Mouse (Mus musculus) midbrain, postnatal 0 days (tissue): ENCODE results near the gene Cops7b. TPM values are rescaled to one million over a fixed set of nuclear protein-coding genes. Genes with fewer than 3 reads are reported as not detected.
A peak's percentile ranks its signal among the peaks of the same experiment; 100 is the strongest.

ENCODE experiments used
- ATAC-seq: fragments of 200-750 bp; cut with Nextera tagmentation; 2 replicates; pipeline ENCODE4 v1.8.0; 2017; ENCODE audit warnings: moderate number of reproducible peaks, mild to moderate bottlenecking, moderate TSS enrichment, moderate library complexity; ENCODE audit not compliant: low FRiP score
- DNase-seq: peaks from one replicate; pipeline ENCODE4 v3.0.0-alpha.2; 2015; ENCODE audit warnings: low spot score
- H3K27ac ChIP-seq: fragments of 300-500 bp; sonication (generic); 2 replicates; pipeline ENCODE4 v1.5.1; 2014; ENCODE audit warnings: low read depth, mild to moderate bottlenecking, low read length, mixed read lengths
- H3K27me3 ChIP-seq: fragments of 300-500 bp; sonication (generic); 2 replicates; pipeline ENCODE4 v1.6.1; 2014; ENCODE audit warnings: low read length, control low read depth, mixed read lengths; ENCODE audit not compliant: insufficient read depth
- H3K36me3 ChIP-seq: fragments of 300-500 bp; sonication (generic); 2 replicates; pipeline ENCODE4 v1.6.1; 2014; ENCODE audit warnings: low read length, control low read depth, mixed read lengths; ENCODE audit not compliant: insufficient read depth
- H3K4me1 ChIP-seq: fragments of 300-500 bp; sonication (generic); 2 replicates; pipeline ENCODE4 v1.6.1; 2014; ENCODE audit warnings: mild to moderate bottlenecking, control low read depth, antibody characterized with exemption, low read length, mixed read lengths; ENCODE audit not compliant: insufficient read depth
- H3K4me2 ChIP-seq: fragments of 300-500 bp; sonication (generic); 2 replicates; pipeline ENCODE4 v1.6.1; 2014; ENCODE audit warnings: low read depth, mild to moderate bottlenecking, low read length, mixed read lengths; ENCODE audit not compliant: poor library complexity, severe bottlenecking
- H3K4me3 ChIP-seq: fragments of 300-500 bp; sonication (generic); 2 replicates; pipeline ENCODE4 v1.5.1; 2014; ENCODE audit warnings: low read depth, mild to moderate bottlenecking, low read length, moderate library complexity
- H3K9ac ChIP-seq: fragments of 300-500 bp; sonication (generic); replicated peaks from 2 replicates; pipeline ENCODE4 v1.6.1; 2014; ENCODE audit warnings: mild to moderate bottlenecking, low read length, moderate library complexity, mixed read lengths; ENCODE audit not compliant: poor library complexity, severe bottlenecking
- H3K9me3 ChIP-seq: fragments of 300-500 bp; sonication (generic); 2 replicates; pipeline ENCODE4 v1.6.1; 2016; ENCODE audit warnings: low read length, control low read depth
- CTCF ChIP-seq: IDR thresholded peaks from 2 replicates; pipeline ENCODE4 v1.5.1; 2016; ENCODE audit warnings: antibody characterized with exemption, mild to moderate bottlenecking
- WGBS: fragments of 180-500 bp; shearing (Covaris S2); extraction: QIAGEN DNeasy Blood & Tissue Kit; methylation state at CpG from one replicate; pipeline ENCODE4 v1.1.7; 2014; 5-methylcytosine and 5-hydroxymethylcytosine counted together
- polyA plus RNA-seq: library from polyadenylated mRNA; unstranded; fragments of >200 nt; fragmentation: Nextera tagmentation; extraction: Ambion mirVana; gene quantifications from 2 replicates; pipeline ENCODE4 v1.2.1, GENCODE M21; 2015
- total RNA-seq: library from RNA; depleted of rRNA; stranded (reverse); fragments of >200 nt; gene quantifications from 2 replicates; pipeline ENCODE4 v1.2.3, GENCODE M21; 2014

Gene Cops7b
- total and polyA plus RNA-seq, 2 experiments from 2014 or later, result 39.0 to 53.4 TPM

DNA sequence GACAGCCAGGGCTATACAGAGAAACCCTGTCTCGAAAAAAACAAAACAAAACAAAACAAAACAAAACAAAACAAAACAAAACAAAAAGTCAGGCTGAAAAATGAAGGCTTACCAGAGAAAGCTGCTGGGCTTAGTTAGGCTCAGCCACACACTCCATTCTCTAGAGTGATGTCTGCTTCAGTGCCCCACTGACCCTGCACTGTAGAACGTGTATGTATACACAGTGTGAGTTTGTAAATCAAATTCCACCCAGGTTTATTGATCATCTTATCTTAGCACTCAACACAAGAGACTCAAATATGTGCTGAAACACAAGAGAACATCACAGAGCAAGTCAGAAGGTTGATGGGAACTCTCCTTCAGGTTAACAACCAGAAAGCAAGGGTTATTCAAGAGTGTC is 14.3 kb upstream of the Cops7b start:
- Histone ChIP-seq H3K27ac (no peak overlapping the region), H3K4me2 (no peak overlapping the region), H3K36me3 (peaks cover 6% of the 10 kb centered on the region; the same call in 1 of the 2 replicates), H3K4me1 (no peaks in the 10 kb centered on the region), H3K4me3 (no peak overlapping the region), H3K27me3 (no peaks in the 10 kb centered on the region), H3K9me3 (no peaks in the 10 kb centered on the region), H3K9ac (no peak overlapping the region)
- DNase-seq (no peak), ATAC-seq (no peak)
- no peak for TF ChIP-seq CTCF
- 89% methylated on average over 2 of the region's 2 CpGs for WGBS

DNA sequence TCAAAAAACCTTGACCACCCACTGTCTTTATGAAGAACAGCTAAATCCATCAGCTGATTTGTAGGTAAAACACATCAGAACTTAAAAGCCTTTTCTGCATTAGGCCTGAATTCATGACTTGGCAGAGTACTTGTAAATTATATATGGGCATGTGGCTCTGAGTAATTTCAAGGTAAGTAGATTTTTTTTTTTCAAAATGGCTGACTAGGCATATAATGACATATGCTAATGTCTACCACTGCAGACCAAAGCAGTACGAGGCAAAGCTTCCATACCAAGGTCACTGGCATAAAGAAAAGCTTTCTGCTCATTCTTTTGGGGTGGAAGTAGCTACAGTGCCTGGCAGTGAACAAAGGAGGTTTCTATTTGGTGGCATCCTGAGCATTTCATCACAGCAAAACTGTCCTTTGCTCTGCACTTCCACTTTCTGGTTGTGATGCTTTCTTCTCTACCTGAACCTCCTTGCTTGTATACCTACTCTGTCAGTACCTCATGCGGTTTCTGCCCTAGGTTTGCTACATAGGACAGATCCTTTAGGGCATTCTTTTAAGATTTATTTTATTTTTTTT is 13.3 kb upstream of the Cops7b start:
- Histone ChIP-seq H3K4me1 (no peaks in the 10 kb centered on the region), H3K4me2 (no peak overlapping the region), H3K36me3 (peaks cover 6% of the 10 kb centered on the region; the same call in 1 of the 2 replicates), H3K4me3 (no peak overlapping the region), H3K27me3 (no peaks in the 10 kb centered on the region), H3K9me3 (no peaks in the 10 kb centered on the region), H3K27ac (no peak overlapping the region), H3K9ac (no peak overlapping the region)
- 83% methylated on average over 2 of the region's 2 CpGs for WGBS
- DNase-seq (no peak), ATAC-seq (no peak)
- TF ChIP-seq CTCF, result no peak

DNA sequence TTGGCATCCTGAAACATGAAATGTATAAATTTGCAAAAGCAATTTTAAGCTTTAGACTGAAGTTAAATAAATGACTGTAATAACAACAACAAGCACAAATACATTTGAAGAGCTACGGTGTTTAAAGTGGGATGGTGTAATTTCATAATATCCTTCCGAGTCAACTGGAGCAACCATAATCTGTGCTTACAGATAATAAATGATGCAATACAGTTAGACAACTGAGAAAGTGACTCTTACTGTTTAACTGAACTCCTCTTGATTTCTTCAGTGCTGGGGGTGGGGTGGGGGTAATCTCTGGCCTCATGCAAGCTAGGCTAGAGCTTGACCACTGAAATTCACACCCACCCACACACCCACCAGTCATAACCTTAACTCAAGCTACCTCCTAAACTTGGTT is 11.3 kb upstream of the Cops7b start:
- no peak for ATAC-seq
- no peaks in the 10 kb centered on the region for H3K27me3 ChIP-seq
- no peak overlapping the region for H3K27ac ChIP-seq
- no peak for TF ChIP-seq CTCF
- no peaks in the 10 kb centered on the region for H3K9me3 ChIP-seq
- H3K4me1 ChIP-seq, result no peaks in the 10 kb centered on the region
- 93% methylated on average over 2 of the region's 2 CpGs for WGBS
- H3K4me3 ChIP-seq, result no peak overlapping the region
- no peak overlapping the region for H3K9ac ChIP-seq
- peaks cover 6% of the 10 kb centered on the region; the same call in 1 of the 2 replicates for H3K36me3 ChIP-seq
- no peak for DNase-seq
- no peak overlapping the region for H3K4me2 ChIP-seq

DNA sequence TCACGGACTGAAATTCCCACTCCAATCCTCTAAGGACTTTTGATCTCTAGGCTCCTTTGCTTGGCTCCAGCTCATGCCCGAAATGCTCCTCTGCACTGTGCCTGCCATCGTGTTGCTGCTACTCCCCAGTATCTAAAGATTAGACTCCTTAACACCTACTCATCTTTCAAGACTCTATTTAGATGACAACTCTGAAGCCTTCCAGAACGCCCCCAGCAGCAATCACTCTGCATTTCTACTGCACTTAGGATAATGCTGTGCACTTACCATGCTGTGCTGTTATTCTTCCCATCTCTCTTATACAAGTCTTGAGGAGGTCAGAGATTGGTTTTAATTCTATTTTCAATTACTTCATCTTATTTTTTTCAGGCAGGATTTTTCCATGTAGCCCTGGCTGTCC is 10.8 kb upstream of the Cops7b start:
- Histone ChIP-seq H3K9ac (no peak overlapping the region), H3K4me2 (no peak overlapping the region), H3K36me3 (peaks cover 6% of the 10 kb centered on the region; the same call in 1 of the 2 replicates), H3K27ac (no peak overlapping the region), H3K27me3 (no peaks in the 10 kb centered on the region), H3K4me1 (no peaks in the 10 kb centered on the region), H3K9me3 (no peaks in the 10 kb centered on the region), H3K4me3 (no peak overlapping the region)
- no peak for ATAC-seq
- TF ChIP-seq CTCF, result no peak
- DNase-seq, result no peak
- 90% methylated on average over 4 of the region's 4 CpGs for WGBS

DNA sequence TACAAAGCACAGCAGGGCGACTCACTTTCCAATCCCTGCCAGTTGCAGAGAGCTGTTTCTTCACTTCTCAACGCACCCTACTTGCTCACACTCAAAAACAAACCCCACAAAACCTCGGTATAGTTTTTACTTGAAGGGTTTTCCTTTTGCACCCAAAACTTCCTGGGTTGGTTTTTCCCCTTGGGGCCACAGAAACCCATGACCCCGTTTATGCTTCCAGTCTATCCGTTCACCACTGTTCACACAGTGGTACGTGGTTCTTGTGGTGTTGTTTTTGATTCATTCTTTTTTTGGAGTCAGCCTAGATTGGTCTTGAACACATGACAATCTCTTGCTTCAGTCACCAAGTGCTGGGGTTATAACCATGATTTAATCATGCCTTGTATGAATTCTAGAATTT is 2.3 kb upstream of the Cops7b start:
- no peak overlapping the region for H3K9ac ChIP-seq
- 80% methylated on average over 6 of the region's 6 CpGs for WGBS

DNA sequence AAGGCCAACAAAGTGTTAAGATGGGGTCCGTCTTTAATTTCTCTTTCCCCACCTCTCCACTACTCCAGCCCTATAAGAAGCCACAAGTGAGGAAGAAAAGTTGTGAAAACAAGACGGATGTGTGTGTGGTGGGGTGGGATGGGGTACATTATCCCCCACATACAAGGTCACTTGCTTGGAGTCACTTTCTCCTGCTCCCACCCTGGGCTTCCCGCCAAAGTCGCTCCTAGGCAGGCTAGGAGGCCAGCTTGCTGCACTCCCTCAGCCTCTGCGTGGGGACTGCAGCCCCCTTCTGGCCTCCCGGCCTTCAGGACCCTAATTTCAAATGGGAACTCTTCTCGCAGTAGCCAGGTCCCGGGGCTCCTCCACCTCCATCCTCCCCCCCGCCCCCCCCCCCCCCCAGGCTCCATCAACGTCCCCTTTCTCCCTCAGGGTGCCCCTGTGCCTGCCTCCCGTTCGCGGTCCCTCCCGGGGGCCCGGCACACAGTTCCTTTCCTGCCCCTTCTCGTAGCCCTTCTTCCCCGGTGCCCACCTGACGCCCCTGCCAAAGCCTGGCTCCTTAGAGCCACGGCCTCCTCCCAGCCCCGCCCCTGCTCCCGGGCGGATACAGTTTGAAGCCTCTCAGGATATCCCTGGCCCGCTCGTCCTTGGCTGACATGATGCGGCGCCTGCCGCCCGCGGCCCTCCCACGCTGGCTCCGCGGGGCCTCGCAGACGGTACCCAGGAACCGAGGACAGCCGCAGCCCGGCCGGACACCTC is 833 bp upstream of the Cops7b start:
- Histone ChIP-seq H3K4me1 (0 out of 2 replicates have a peak, but pooled peaks cover 8% of the 10 kb centered on the region), H3K4me3 (peak overlapping the region; percentile 89), H3K27ac (peak overlapping the region; percentile 82), H3K36me3 (no peaks in the 10 kb centered on the region), H3K9ac (peak overlapping the region; percentile 90), H3K9me3 (no peaks in the 10 kb centered on the region), H3K4me2 (peak overlapping the region; percentile 89), H3K27me3 (no peaks in the 10 kb centered on the region)
- TF ChIP-seq CTCF, result no peak
- DNase-seq (peak; percentile 10), ATAC-seq (peak; percentile 77)
- under 1% methylated on average over 36 of the region's 38 CpGs for WGBS

More for the DNA sequence above, 2.3 kb upstream of the Cops7b start:
- DNase-seq (no peak), ATAC-seq (no peak)
- Histone ChIP-seq H3K9me3 (no peaks in the 10 kb centered on the region), H3K36me3 (no peaks in the 10 kb centered on the region), H3K27ac (no peak overlapping the region), H3K27me3 (no peaks in the 10 kb centered on the region), H3K4me2 (no peak overlapping the region), H3K4me1 (0 out of 2 replicates have a peak, but pooled peaks cover 5% of the 10 kb centered on the region), H3K4me3 (no peak overlapping the region)
- no peak for TF ChIP-seq CTCF
